In the genomic region with DNA sequence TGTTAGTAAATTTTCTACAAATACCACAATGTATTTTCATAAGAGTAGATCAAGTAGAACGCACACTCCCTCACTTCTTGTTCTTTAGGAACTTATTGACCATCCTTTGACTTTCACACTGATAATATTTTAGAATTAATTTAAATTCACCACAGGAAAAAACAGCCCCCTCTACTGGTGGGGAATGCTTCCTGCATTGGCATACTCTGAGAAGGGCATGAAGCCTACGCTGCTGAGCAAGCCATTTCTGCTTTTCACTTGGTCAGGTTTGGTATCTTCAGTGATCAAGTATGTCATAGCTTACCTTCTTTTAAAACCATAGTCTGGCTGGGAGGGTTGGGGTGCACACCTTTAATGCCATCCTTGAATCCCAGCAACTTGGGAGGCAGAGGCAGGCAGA, we compare ENCODE assay signal across 11 mouse cellular contexts. TPM values are rescaled to one million over a fixed set of nuclear protein-coding genes. Genes with fewer than 3 reads are reported as not detected.
DNase-seq lines count a peak whose midpoint lies in the region; ATAC-seq and TF ChIP-seq lines count a peak whose summit lies in the region.
"Had no signal": no experiment of that assay in that cellular context is flagged by ENCODE, and none has a peak within 500 bp of the region (broad histone marks: within the 10 kb centered on the region; RNA-seq: fewer than 3 reads in every experiment).

No protein-coding gene starts in this region.

- no peaks in the 10 kb centered on the region for H3K4me1 ChIP-seq in kidney, postnatal 0 days (replicated peaks; ENCODE audit: insufficient read depth, low read length)
- no peaks in the 10 kb centered on the region for H3K4me1 ChIP-seq in kidney, embryonic 14.5 days (ENCODE audit: control insufficient read depth, insufficient read depth, low read length)
- peaks cover 2 to 21% of the 10 kb centered on the region in 2 experiments; a peak in 3 of 4 replicates for H3K4me1 ChIP-seq in CH12.LX (ENCODE audit: control insufficient read depth in 1 of 2, insufficient read depth in 2 of 2)

- WGBS in kidney, postnatal 0 days = 92% methylated on average over 2 of the region's 2 CpGs
- WGBS in kidney, embryonic 14.5 days = 89% methylated on average over 2 of the region's 2 CpGs

- in situ Hi-C loops in CH12.LX (cut with MboI; ENCODE audit: low pct_ligation_motif_present, low pct_unique_long_range_greater_than_20kb, low sequenced_read_pairs) = no loop called here

- TF ChIP-seq CTCF in kidney, postnatal 0 days (IDR thresholded peaks at IDR 0.05; ENCODE audit: low read depth) = peak; percentile 57
- peak; percentile 73 to 80 for TF ChIP-seq CTCF in CH12.LX (conservative IDR thresholded peaks at IDR 0.05 in 1 of 2, IDR thresholded peaks at IDR 0.05 in 1 of 2; ENCODE audit: low read depth in 2 of 2, low read length in 2 of 2)

- TF ChIP-seq RAD21 in CH12.LX (IDR thresholded peaks at IDR 0.05; ENCODE audit: low read depth, low read length) = peak; percentile 40

- DNase-seq in kidney, postnatal 0 days (ENCODE audit: low spot score) = no peak
- DNase-seq in A20 (ENCODE audit: low read depth, low spot score) = peak; percentile 50
- peak; percentile 42 for DNase-seq in CH12.LX (ENCODE audit: extremely low read depth)
- DNase-seq in c-Kit-positive CD71-positive TER-119-positive erythroid progenitor cells, embryonic 14.5 days (ENCODE audit: low spot score) = peak; percentile 11
- DNase-seq in yolk sac, embryonic 10.5 days (ENCODE audit: low spot score) = no peak
- DNase-seq in embryo, embryonic 9.5 days (ENCODE audit: extremely low spot score) = no peak

- TF ChIP-seq POLR2A in CH12.LX (IDR thresholded peaks at IDR 0.05; ENCODE audit: low read depth, low read length) = no peak

- H3K36me3 ChIP-seq in kidney, postnatal 0 days (ENCODE audit: insufficient read depth, low read length) = no peaks in the 10 kb centered on the region
- no peaks in the 10 kb centered on the region for H3K36me3 ChIP-seq in kidney, embryonic 14.5 days (ENCODE audit: control insufficient read depth, insufficient read depth, low read length)
- no peaks in the 10 kb centered on the region for H3K36me3 ChIP-seq in CH12.LX (replicated peaks in 1 of 2; ENCODE audit: control insufficient read depth in 1 of 2, insufficient read depth in 1 of 2, low read length in 1 of 2)
- H3K36me3 ChIP-seq: forebrain, embryonic 15.5 days; hindbrain, embryonic 12.5 days; limb, embryonic 12.5 days had no signal

- H3K9me3 ChIP-seq in kidney, postnatal 0 days (replicated peaks; ENCODE audit: low read length) = no peaks in the 10 kb centered on the region
- no peaks in the 10 kb centered on the region for H3K9me3 ChIP-seq in kidney, embryonic 14.5 days (ENCODE audit: control insufficient read depth, low read length)
- peaks cover 7% of the 10 kb centered on the region for H3K9me3 ChIP-seq in CH12.LX (replicated peaks; ENCODE audit: low read length)
- H3K9me3 ChIP-seq: forebrain, embryonic 15.5 days; hindbrain, embryonic 12.5 days; limb, embryonic 12.5 days had no signal

- H3K27me3 ChIP-seq in kidney, postnatal 0 days (ENCODE audit: insufficient read depth, low read length) = no peaks in the 10 kb centered on the region
- no peaks in the 10 kb centered on the region for H3K27me3 ChIP-seq in kidney, embryonic 14.5 days (ENCODE audit: control insufficient read depth, insufficient read depth, low read length)
- peaks cover 2% of the 10 kb centered on the region for H3K27me3 ChIP-seq in CH12.LX (replicated peaks)
- H3K27me3 ChIP-seq: forebrain, embryonic 15.5 days; hindbrain, embryonic 12.5 days had no signal

- no peak for ATAC-seq in kidney, postnatal 0 days (replicated peaks; ENCODE audit: low FRiP score, low read depth)
- no peak for ATAC-seq in kidney, embryonic 14.5 days (ENCODE audit: low FRiP score, low TSS enrichment)
- ATAC-seq: forebrain, embryonic 15.5 days had no signal

- dilution Hi-C loops in CH12.LX (cut with MboI; ENCODE audit: extremely low pct_ligation_motif_present, extremely low pct_unique_long_range_greater_than_20kb, low sequenced_read_pairs) = no loop called here

- no peak overlapping the region for H3K4me2 ChIP-seq in kidney, postnatal 0 days (ENCODE audit: low read length)
- no peak overlapping the region for H3K4me2 ChIP-seq in kidney, embryonic 14.5 days (replicated peaks; ENCODE audit: low read depth, low read length)
- H3K4me2 ChIP-seq in CH12.LX (ENCODE audit: insufficient read depth, low read depth, poor library complexity, severe bottlenecking) = peak overlapping the region; percentile 53; the same call in 1 of the 2 replicates
- H3K4me2 ChIP-seq: forebrain, embryonic 15.5 days; hindbrain, embryonic 12.5 days; limb, embryonic 12.5 days had no signal

- H3K27ac ChIP-seq in kidney, postnatal 0 days = no peak overlapping the region
- H3K27ac ChIP-seq in kidney, embryonic 14.5 days (ENCODE audit: low read depth, low read length) = no peak overlapping the region
- H3K27ac ChIP-seq in CH12.LX (ENCODE audit: insufficient read depth, low read depth) = no peak overlapping the region
- H3K27ac ChIP-seq: forebrain, embryonic 15.5 days; hindbrain, embryonic 12.5 days; limb, embryonic 12.5 days had no signal

- H3K79me2 ChIP-seq in CH12.LX (replicated peaks; ENCODE audit: control insufficient read depth, extremely low read depth, insufficient read depth, poor library complexity, severe bottlenecking) = peaks cover 15% of the 10 kb centered on the region

- TF ChIP-seq EP300 in CH12.LX (IDR thresholded peaks at IDR 0.05; ENCODE audit: low read length) = no peak

- H3K9ac ChIP-seq in kidney, postnatal 0 days (ENCODE audit: low read depth, low read length) = no peak overlapping the region
- H3K9ac ChIP-seq in kidney, embryonic 14.5 days (ENCODE audit: low read depth, low read length) = no peak overlapping the region
- no peak overlapping the region for H3K9ac ChIP-seq in CH12.LX (ENCODE audit: insufficient read depth, low read depth)
- H3K9ac ChIP-seq: forebrain, embryonic 15.5 days; hindbrain, embryonic 12.5 days; limb, embryonic 12.5 days had no signal

- H3K4me3 ChIP-seq in kidney, postnatal 0 days (replicated peaks; ENCODE audit: low read depth, low read length) = no peak overlapping the region
- H3K4me3 ChIP-seq in kidney, embryonic 14.5 days (ENCODE audit: low read length) = no peak overlapping the region
- H3K4me3 ChIP-seq in CH12.LX (replicated peaks in 1 of 3; ENCODE audit: low read depth in 2 of 3, low read length in 2 of 3, poor library complexity in 1 of 3) = no peak overlapping the region
- H3K4me3 ChIP-seq: forebrain, embryonic 15.5 days; hindbrain, embryonic 12.5 days; limb, embryonic 12.5 days; myocyte had no signal

TF ChIP-seq in CH12.LX, 34 proteins besides CTCF, POLR2A, EP300 and RAD21:
- TF ChIP-seq MAFK (IDR thresholded peaks at IDR 0.05; ENCODE audit: insufficient replicate concordance, low read length) = peak; percentile 76; the same call in 1 of the 2 replicates
- TF ChIP-seq SMC3 (IDR thresholded peaks at IDR 0.05; ENCODE audit: low read depth, low read length) = peak; percentile 66
- TF ChIP-seq NRF1 (IDR thresholded peaks at IDR 0.05; ENCODE audit: low read depth, low read length) = no peak

RNA-seq across cellular contexts. Expression of gene Gm10645, which starts 3.7 kb away (rescaled TPM):
- polyA plus RNA-seq in kidney, postnatal 0 days (2015; fragmentation: Nextera tagmentation; extraction: Ambion mirVana) = 1.6 and 2.0 TPM in 2 replicates
- polyA plus RNA-seq in kidney, embryonic 14.5 days (2014; fragmentation: Nextera tagmentation; extraction: Ambion mirVana) = 1.7 and 3.0 TPM in 2 replicates
- total RNA-seq in CH12.LX (2012; rRNA removed) = 0.81 and 0.88 TPM in 2 replicates
- total RNA-seq in CH12.LX (2014; rRNA removed) = not detected in 2 replicates
- not detected in 2 replicates for polyA plus RNA-seq in CH12.LX (2012; ENCODE audit: insufficient read length, low read depth)

RNA-seq across cellular contexts. Expression of gene Tbc1d9, which starts 4.6 kb away (rescaled TPM):
- 1.7 and 1.8 TPM in 2 replicates for polyA plus RNA-seq in kidney, postnatal 0 days (2015; fragmentation: Nextera tagmentation; extraction: Ambion mirVana)
- polyA plus RNA-seq in kidney, embryonic 14.5 days (2014; fragmentation: Nextera tagmentation; extraction: Ambion mirVana) = 1.5 and 3.4 TPM in 2 replicates
- 4.3 and 5.0 TPM in 2 replicates for total RNA-seq in CH12.LX (2012; rRNA removed)
- 0.69 and 1.6 TPM in 2 replicates for total RNA-seq in CH12.LX (2014; rRNA removed)
- polyA plus RNA-seq in CH12.LX (2012; ENCODE audit: insufficient read length, low read depth) = 0.71 and 1.3 TPM in 2 replicates

Comparison
In these comparisons a context has a peak if more than half of its experiments do, and no peak if none do; other contexts are left out.
1. DNase-seq: peak in A20 (single experiment), CH12.LX (single experiment) and c-Kit-positive CD71-positive TER-119-positive erythroid progenitor cells, embryonic 14.5 days (single experiment); none in kidney, postnatal 0 days (single experiment), yolk sac, embryonic 10.5 days (single experiment) and embryo, embryonic 9.5 days (single experiment).